Mouse (Mus musculus): ENCODE data around the gene Zfp646. TPM values are rescaled to one million over a fixed set of nuclear protein-coding genes. Genes with fewer than 3 reads are reported as not detected.
"Not testable (repeated sequence)": the region's sequence is repeated elsewhere in the genome, so short reads cannot be mapped to it uniquely, and the experiment has no call there.

The Zfp646 gene
- polyA plus RNA-seq, 1 experiment = 42.5 TPM

- Histone ChIP-seq H3K9me3 (replicated peaks; ENCODE audit: control insufficient read depth, insufficient read depth, low read length, poor library complexity, severe bottlenecking) (no peaks in the 10 kb centered on the region), H3K4me1 (ENCODE audit: control insufficient read depth, insufficient read depth, low read length) (no peaks in the 10 kb centered on the region), H3K9ac (ENCODE audit: low read depth, poor library complexity, severe bottlenecking) (no peak overlapping the region), H3K4me3 (ENCODE audit: low read depth, low read length) (no peak overlapping the region), H3K27me3 (ENCODE audit: control insufficient read depth, insufficient read depth, low read length, poor library complexity, severe bottlenecking) (no peaks in the 10 kb centered on the region), H3K36me3 (ENCODE audit: control insufficient read depth, insufficient read depth, low read length, poor library complexity, severe bottlenecking) (peaks cover 28% of the 10 kb centered on the region), H3K27ac (ENCODE audit: insufficient read depth, low read length) (no peak overlapping the region)
- TF ChIP-seq EP300 (IDR thresholded peaks at IDR 0.05; ENCODE audit: insufficient read depth, low read depth, low read length) (no peak), CTCF (IDR thresholded peaks at IDR 0.05; ENCODE audit: low read depth, low read length) (no peak), POLR2A (IDR thresholded peaks at IDR 0.05; ENCODE audit: insufficient read depth, low read length) (no peak)
Observed at GRCm38 (mm10) chr7:127887191-127887590, 11.2 kb downstream of the Zfp646 start.

DNA sequence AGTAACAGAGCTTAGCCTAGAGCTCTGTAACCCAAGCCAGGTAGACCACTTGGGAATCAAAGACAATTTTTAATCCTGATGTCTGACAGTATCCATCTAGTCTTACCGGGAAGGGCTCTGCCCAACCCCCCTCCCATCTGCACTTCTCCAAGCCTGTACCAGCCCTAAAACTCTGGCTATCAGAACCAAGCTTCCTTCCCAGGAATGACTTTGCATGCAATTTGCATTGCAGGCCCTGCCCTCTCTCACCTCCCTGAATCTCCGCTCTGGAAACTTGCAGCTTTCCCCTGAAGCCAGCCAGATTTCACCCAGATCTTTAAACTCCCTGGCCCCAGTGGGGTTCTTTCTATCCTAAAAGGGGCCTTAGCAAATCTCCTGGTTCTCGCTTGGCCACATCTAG is 11.8 kb downstream of the Zfp646 start:
- no peak overlapping the region for H3K27ac ChIP-seq (ENCODE audit: insufficient read depth, low read length)
- TF ChIP-seq CTCF (IDR thresholded peaks at IDR 0.05; ENCODE audit: low read depth, low read length) (no peak), POLR2A (IDR thresholded peaks at IDR 0.05; ENCODE audit: insufficient read depth, low read length) (no peak), EP300 (IDR thresholded peaks at IDR 0.05; ENCODE audit: insufficient read depth, low read depth, low read length) (no peak)
- H3K9me3 ChIP-seq (replicated peaks; ENCODE audit: control insufficient read depth, insufficient read depth, low read length, poor library complexity, severe bottlenecking) = no peaks in the 10 kb centered on the region
- H3K9ac ChIP-seq (ENCODE audit: low read depth, poor library complexity, severe bottlenecking) = no peak overlapping the region
- H3K36me3 ChIP-seq (ENCODE audit: control insufficient read depth, insufficient read depth, low read length, poor library complexity, severe bottlenecking) = peaks cover 24% of the 10 kb centered on the region
- no peaks in the 10 kb centered on the region for H3K4me1 ChIP-seq (ENCODE audit: control insufficient read depth, insufficient read depth, low read length)
- no peaks in the 10 kb centered on the region for H3K27me3 ChIP-seq (ENCODE audit: control insufficient read depth, insufficient read depth, low read length, poor library complexity, severe bottlenecking)
- H3K4me3 ChIP-seq (ENCODE audit: low read depth, low read length) = no peak overlapping the region

DNA sequence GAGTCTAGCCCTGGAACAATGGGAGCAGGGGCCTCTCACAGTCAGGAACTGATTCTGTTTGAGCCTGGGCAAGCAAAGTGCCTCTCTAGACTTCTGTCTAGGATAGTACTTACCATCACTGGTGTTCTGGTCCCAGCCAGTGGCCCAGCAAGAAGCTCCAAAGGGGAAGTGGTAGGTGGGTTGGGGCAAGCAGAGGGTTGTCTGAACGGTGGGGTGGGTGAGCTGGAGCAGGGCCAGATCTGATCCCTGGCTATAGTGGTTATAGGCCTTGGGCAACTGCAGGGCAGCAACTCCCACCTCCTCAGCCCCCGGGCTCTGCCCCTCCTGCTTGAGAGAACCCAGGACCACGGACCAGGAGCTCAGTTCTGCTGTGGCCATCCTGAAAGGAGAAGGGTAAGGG is 12.8 kb downstream of the Zfp646 start:
- H3K4me3 ChIP-seq (ENCODE audit: low read depth, low read length) = no peak overlapping the region
- H3K9me3 ChIP-seq (replicated peaks; ENCODE audit: control insufficient read depth, insufficient read depth, low read length, poor library complexity, severe bottlenecking) = no peaks in the 10 kb centered on the region
- H3K36me3 ChIP-seq (ENCODE audit: control insufficient read depth, insufficient read depth, low read length, poor library complexity, severe bottlenecking) = peaks cover 21% of the 10 kb centered on the region
- H3K27ac ChIP-seq (ENCODE audit: insufficient read depth, low read length) = no peak overlapping the region
- no peaks in the 10 kb centered on the region for H3K27me3 ChIP-seq (ENCODE audit: control insufficient read depth, insufficient read depth, low read length, poor library complexity, severe bottlenecking)
- no peak overlapping the region for H3K9ac ChIP-seq (ENCODE audit: low read depth, poor library complexity, severe bottlenecking)
- TF ChIP-seq CTCF (IDR thresholded peaks at IDR 0.05; ENCODE audit: low read depth, low read length) (no peak), POLR2A (IDR thresholded peaks at IDR 0.05; ENCODE audit: insufficient read depth, low read length) (no peak), EP300 (IDR thresholded peaks at IDR 0.05; ENCODE audit: insufficient read depth, low read depth, low read length) (no peak)
- H3K4me1 ChIP-seq (ENCODE audit: control insufficient read depth, insufficient read depth, low read length) = no peaks in the 10 kb centered on the region

DNA sequence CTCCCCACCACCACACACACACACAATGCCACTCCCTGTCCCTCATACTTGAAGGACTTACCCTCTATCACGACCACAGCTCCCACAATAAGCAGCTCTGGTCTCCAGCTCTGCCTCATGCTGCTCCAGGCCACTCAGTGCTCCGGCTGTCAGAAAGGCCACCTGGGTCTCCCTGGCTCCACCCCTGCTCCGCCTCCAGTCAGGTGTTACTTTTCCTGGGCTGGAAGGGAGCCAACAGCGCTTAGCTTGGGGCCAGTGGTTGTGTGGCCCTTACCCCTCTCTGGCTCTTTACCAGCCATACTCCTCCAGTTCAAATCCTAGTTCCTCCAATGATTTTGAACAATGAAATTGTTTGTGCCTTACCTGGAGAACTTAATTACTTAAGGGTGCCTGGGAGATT is 14.8 kb downstream of the Zfp646 start, which contains the start of gene Prss53:
Gene Prss53 (minus strand): TSS at position 173 of the 400 bp plus-strand sequence.
- Histone ChIP-seq H3K27me3 (ENCODE audit: control insufficient read depth, insufficient read depth, low read length, poor library complexity, severe bottlenecking) (no peaks in the 10 kb centered on the region), H3K36me3 (ENCODE audit: control insufficient read depth, insufficient read depth, low read length, poor library complexity, severe bottlenecking) (peaks cover 11% of the 10 kb centered on the region; the same call in 1 of the 2 replicates), H3K9me3 (replicated peaks; ENCODE audit: control insufficient read depth, insufficient read depth, low read length, poor library complexity, severe bottlenecking) (no peaks in the 10 kb centered on the region), H3K9ac (ENCODE audit: low read depth, poor library complexity, severe bottlenecking) (no peak within 1 kb of the TSS), H3K27ac (ENCODE audit: insufficient read depth, low read length) (no peak within 1 kb of the TSS), H3K4me3 (ENCODE audit: low read depth, low read length) (no peak within 1 kb of the TSS), H3K4me1 (ENCODE audit: control insufficient read depth, insufficient read depth, low read length) (no peaks in the 10 kb centered on the region)
- TF ChIP-seq EP300 (IDR thresholded peaks at IDR 0.05; ENCODE audit: insufficient read depth, low read depth, low read length) = no peak
- TF ChIP-seq POLR2A (IDR thresholded peaks at IDR 0.05; ENCODE audit: insufficient read depth, low read length) = no peak
- no peak for TF ChIP-seq CTCF (IDR thresholded peaks at IDR 0.05; ENCODE audit: low read depth, low read length)

GRCm38 (mm10) chr7:127894480-127894879 is 18.5 kb downstream of the Zfp646 start:
- peak overlapping the region; percentile 45; the same call in 1 of the 2 replicates for H3K9ac ChIP-seq (ENCODE audit: low read depth, poor library complexity, severe bottlenecking)
- TF ChIP-seq POLR2A (IDR thresholded peaks at IDR 0.05; ENCODE audit: insufficient read depth, low read length) (no peak), EP300 (IDR thresholded peaks at IDR 0.05; ENCODE audit: insufficient read depth, low read depth, low read length) (no peak), CTCF (IDR thresholded peaks at IDR 0.05; ENCODE audit: low read depth, low read length) (no peak)
- H3K4me1 ChIP-seq (ENCODE audit: control insufficient read depth, insufficient read depth, low read length) = no peaks in the 10 kb centered on the region
- no peaks in the 10 kb centered on the region for H3K27me3 ChIP-seq (ENCODE audit: control insufficient read depth, insufficient read depth, low read length, poor library complexity, severe bottlenecking)
- H3K36me3 ChIP-seq (ENCODE audit: control insufficient read depth, insufficient read depth, low read length, poor library complexity, severe bottlenecking) = 0 out of 2 replicates have a peak, but pooled peaks cover under 1% of the 10 kb centered on the region
- H3K9me3 ChIP-seq (replicated peaks; ENCODE audit: control insufficient read depth, insufficient read depth, low read length, poor library complexity, severe bottlenecking) = no peaks in the 10 kb centered on the region
- H3K4me3 ChIP-seq (ENCODE audit: low read depth, low read length) = peak overlapping the region; percentile 72; the same call in 1 of the 2 replicates
- H3K27ac ChIP-seq (ENCODE audit: insufficient read depth, low read length) = no peak overlapping the region

- H3K9me3 ChIP-seq (replicated peaks; ENCODE audit: control insufficient read depth, insufficient read depth, low read length, poor library complexity, severe bottlenecking) = no peaks in the 10 kb centered on the region
- H3K9ac ChIP-seq (ENCODE audit: low read depth, poor library complexity, severe bottlenecking) = peak within 1 kb of the TSS; percentile 45
- no peaks in the 10 kb centered on the region for H3K27me3 ChIP-seq (ENCODE audit: control insufficient read depth, insufficient read depth, low read length, poor library complexity, severe bottlenecking)
- H3K4me3 ChIP-seq (ENCODE audit: low read depth, low read length) = peak within 1 kb of the TSS; percentile 72
- H3K4me1 ChIP-seq (ENCODE audit: control insufficient read depth, insufficient read depth, low read length) = no peaks in the 10 kb centered on the region
- no peaks in the 10 kb centered on the region for H3K36me3 ChIP-seq (ENCODE audit: control insufficient read depth, insufficient read depth, low read length, poor library complexity, severe bottlenecking)
- TF ChIP-seq CTCF (IDR thresholded peaks at IDR 0.05; ENCODE audit: low read depth, low read length) = no peak
- TF ChIP-seq EP300 (IDR thresholded peaks at IDR 0.05; ENCODE audit: insufficient read depth, low read depth, low read length) = peak; percentile 58; the same call in 1 of the 2 replicates
- TF ChIP-seq POLR2A (IDR thresholded peaks at IDR 0.05; ENCODE audit: insufficient read depth, low read length) = no peak
- no peak within 1 kb of the TSS for H3K27ac ChIP-seq (ENCODE audit: insufficient read depth, low read length)
Observed at GRCm38 (mm10) chr7:127895442-127895841, 19.4 kb downstream of the Zfp646 start, which contains the start of the genes Gm21974 and Vkorc1. TSS of gene Gm21974 (minus strand) at chr7:127895454. TSS of gene Vkorc1 (minus strand) at chr7:127895617.

- H3K27ac ChIP-seq (ENCODE audit: insufficient read depth, low read length); H3K9ac ChIP-seq (ENCODE audit: low read depth, poor library complexity, severe bottlenecking); H3K4me1 ChIP-seq (ENCODE audit: control insufficient read depth, insufficient read depth, low read length); H3K27me3 ChIP-seq (ENCODE audit: control insufficient read depth, insufficient read depth, low read length, poor library complexity, severe bottlenecking); H3K9me3 ChIP-seq (replicated peaks; ENCODE audit: control insufficient read depth, insufficient read depth, low read length, poor library complexity, severe bottlenecking); H3K36me3 ChIP-seq (ENCODE audit: control insufficient read depth, insufficient read depth, low read length, poor library complexity, severe bottlenecking): not testable (repeated sequence)
- peak overlapping the region; percentile 40 for H3K4me3 ChIP-seq (ENCODE audit: low read depth, low read length)
Observed at GRCm38 (mm10) chr7:127895891-127896290, 19.9 kb downstream of the Zfp646 start.
